Mouse (Mus musculus) bone marrow, adult 2 months (tissue): ENCODE measurements around the gene Psmb5.

Source experiments
- CTCF ChIP-seq: fragments of 200-500 bp; IDR thresholded peaks from 2 replicates; pipeline ENCODE4 v1.5.1; 2011; ENCODE audit warnings: low read length, control low read depth; ENCODE audit not compliant: control insufficient read depth, insufficient read depth
- POLR2A ChIP-seq: fragments of 200-500 bp; IDR thresholded peaks from 2 replicates; pipeline ENCODE4 v1.6.1; 2011; ENCODE audit warnings: low read depth, mild to moderate bottlenecking, control low read depth, low read length, borderline replicate concordance; ENCODE audit not compliant: control insufficient read depth

- TF ChIP-seq POLR2A = no peak
- no peak for TF ChIP-seq CTCF
Observed at GRCm38 (mm10) chr14:54629797-54630196, 12.0 kb upstream of the Psmb5 start.
